Mouse (Mus musculus) kidney, adult 10 weeks (tissue): ENCODE measurements around the gene Klrb1. TPM values are rescaled to one million over a fixed set of nuclear protein-coding genes. Genes with fewer than 3 reads are reported as not detected.

Experiments
- polyA plus RNA-seq: library from polyadenylated mRNA; stranded (reverse); fragments of 350-450 nt; fragmentation: Illumina TruSeq; extraction: RNeasy Lipid Tissue Mini Kit (QIAGEN cat#74804); gene quantifications from one replicate; pipeline ENCODE4 v1.2.3, GENCODE M21; 2014; ENCODE audit warnings: low read depth, low replicate concordance

The Klrb1 gene
- not detected for polyA plus RNA-seq

GRCm38 (mm10) chr6:128722959-128723358 is at the start of gene Klrb1:
Gene Klrb1, minus strand, starts transcription at chr6:128723059.

GRCm38 (mm10) chr6:128662206-128662605 is 60.7 kb downstream of the Klrb1 start, which contains the start of gene Clec2h:
Gene Clec2h, plus strand, starts transcription at chr6:128662385.

Other genes with a start within 250 kb of the Klrb1 start
- 0.69 TPM for gene Pzp, start 196.3 kb downstream of the Klrb1 start, polyA plus RNA-seq
- gene A2ml1, start 141.5 kb downstream of the Klrb1 start, polyA plus RNA-seq: not detected
- not detected for gene Klrb1a, start 99.5 kb downstream of the Klrb1 start, polyA plus RNA-seq
- 152 TPM for gene Clec2h, start 60.7 kb downstream of the Klrb1 start, polyA plus RNA-seq
- not detected for gene Klrb1c, start 66.2 kb upstream of the Klrb1 start, polyA plus RNA-seq
- not detected for gene Gm44511, start 103.3 kb upstream of the Klrb1 start, polyA plus RNA-seq
- 0.73 TPM for gene Klrb1b, start 103.3 kb upstream of the Klrb1 start, polyA plus RNA-seq
- 1.2 TPM for gene Clec2i, start 164.5 kb upstream of the Klrb1 start, polyA plus RNA-seq
- 0.28 TPM for gene BC035044, start 168.1 kb upstream of the Klrb1 start, polyA plus RNA-seq
- not detected for gene Clec2g, start 211.3 kb upstream of the Klrb1 start, polyA plus RNA-seq